Mouse (Mus musculus): Measurements from ENCODE around the gene Skil. TPM values are rescaled to one million over a fixed set of nuclear protein-coding genes. Genes with fewer than 3 reads are reported as not detected.

Gene Skil
- total and polyA plus RNA-seq, 2 experiments: 2.0 to 5.8 TPM

DNA sequence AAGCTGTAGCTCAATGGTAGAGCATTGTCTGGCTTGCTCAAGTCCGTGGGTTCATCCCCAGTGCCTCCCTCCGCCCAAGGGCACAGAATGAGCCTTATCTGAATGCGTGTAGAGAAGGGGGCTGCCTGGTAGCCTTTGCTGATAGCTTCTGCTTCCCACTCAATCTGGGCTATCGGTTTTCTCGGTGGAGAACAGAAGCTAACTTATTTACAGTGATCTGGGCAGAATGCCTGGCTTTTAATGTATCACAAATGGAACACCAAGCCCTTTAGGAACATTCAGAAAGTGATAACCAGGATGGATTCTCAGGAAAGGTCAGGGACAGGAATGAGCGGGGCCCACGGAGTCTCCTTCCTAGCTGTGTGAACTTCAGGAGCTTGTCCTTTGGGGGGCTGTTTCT, 53.7 kb downstream of the Skil start:
- Histone ChIP-seq H3K27ac (replicated peaks; ENCODE audit: insufficient read depth, low read depth, low read length) (no peak overlapping the region), H3K36me3 (ENCODE audit: control insufficient read depth, insufficient read depth, low read length) (no peaks in the 10 kb centered on the region), H3K4me3 (ENCODE audit: insufficient read depth, low read depth, low read length) (no peak overlapping the region), H3K79me2 (ENCODE audit: control insufficient read depth, insufficient read depth, low read length) (no peaks in the 10 kb centered on the region), H3K4me1 (ENCODE audit: control insufficient read depth, insufficient read depth, low read length) (no peaks in the 10 kb centered on the region; the same call in 1 of the 2 replicates), H3K9ac (ENCODE audit: low read depth, low read length) (no peak overlapping the region), H3K27me3 (ENCODE audit: control insufficient read depth, insufficient read depth, low read length) (peaks cover 7% of the 10 kb centered on the region; the same call in 1 of the 2 replicates)
- 73% methylated on average over 7 of the region's 7 CpGs for WGBS
- DNase-seq (ENCODE audit: extremely low read depth, low read depth, low spot score): no peak
- TF ChIP-seq POLR2A (IDR thresholded peaks at IDR 0.05; ENCODE audit: extremely low read depth, insufficient read depth, low read length) (no peak), CTCF (IDR thresholded peaks at IDR 0.05; ENCODE audit: low read depth, low read length) (no peak)

DNA sequence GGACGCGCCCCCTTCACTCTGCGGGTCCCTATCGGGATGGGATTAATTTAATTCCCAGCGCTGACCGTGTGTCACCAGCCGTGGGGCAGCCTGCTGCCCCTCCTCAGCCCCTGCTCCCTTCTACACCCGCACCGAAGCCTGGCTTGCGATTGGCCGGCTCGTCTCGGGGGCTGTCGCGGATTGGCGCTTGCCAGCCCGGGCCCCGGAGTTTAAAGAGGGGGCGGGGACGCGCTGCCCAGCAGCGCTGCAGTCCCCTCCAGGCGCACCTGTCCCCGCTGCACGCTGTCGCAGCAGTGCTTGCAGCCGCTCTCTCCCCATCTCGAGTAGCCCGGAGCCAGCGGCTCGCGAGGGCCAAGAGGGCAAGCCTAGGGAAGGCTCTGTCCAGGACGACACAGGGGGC, 54.8 kb downstream of the Skil start, which contains the start of gene Cldn11:
TSS of gene Cldn11 (plus strand) at position 215 of the 400 bp plus-strand sequence.
- Histone ChIP-seq H3K36me3 (ENCODE audit: control insufficient read depth, insufficient read depth, low read length) (no peaks in the 10 kb centered on the region), H3K9ac (ENCODE audit: low read depth, low read length) (no peak within 1 kb of the TSS), H3K79me2 (ENCODE audit: control insufficient read depth, insufficient read depth, low read length) (no peaks in the 10 kb centered on the region), H3K27ac (replicated peaks; ENCODE audit: insufficient read depth, low read depth, low read length) (no peak within 1 kb of the TSS), H3K27me3 (ENCODE audit: control insufficient read depth, insufficient read depth, low read length) (peaks cover 7% of the 10 kb centered on the region; the same call in 1 of the 2 replicates), H3K4me1 (ENCODE audit: control insufficient read depth, insufficient read depth, low read length) (no peaks in the 10 kb centered on the region; the same call in 1 of the 2 replicates), H3K4me3 (ENCODE audit: insufficient read depth, low read depth, low read length) (no peak within 1 kb of the TSS)
- 1% methylated on average over 33 of the region's 33 CpGs for whole genome bisulfite sequencing
- TF ChIP-seq CTCF (IDR thresholded peaks at IDR 0.05; ENCODE audit: low read depth, low read length): no peak
- TF ChIP-seq POLR2A (IDR thresholded peaks at IDR 0.05; ENCODE audit: extremely low read depth, insufficient read depth, low read length): no peak
- DNase-seq (ENCODE audit: extremely low read depth, low read depth, low spot score): no peak

DNA sequence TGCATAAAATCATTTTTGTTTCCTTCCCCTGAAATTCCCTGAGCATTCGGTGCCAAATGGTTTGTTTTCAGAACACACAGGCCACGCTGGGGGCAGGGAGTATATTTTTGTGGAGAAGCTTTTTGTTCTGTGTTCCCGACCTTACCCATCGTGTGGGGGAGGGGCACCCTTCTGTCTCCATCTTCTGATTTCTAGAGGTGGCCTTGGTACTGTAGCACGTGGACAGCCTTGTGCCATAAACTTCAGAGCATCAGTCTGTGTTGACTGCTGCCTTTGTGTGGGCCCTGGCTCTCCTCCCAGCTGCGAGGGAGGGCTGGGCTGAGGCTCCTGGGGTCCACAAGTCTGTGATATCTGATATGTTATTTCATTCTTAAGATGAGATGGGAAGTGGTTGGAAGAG, 57.2 kb downstream of the Skil start:
- Histone ChIP-seq H3K9ac (ENCODE audit: low read depth, low read length) (no peak overlapping the region), H3K27me3 (ENCODE audit: control insufficient read depth, insufficient read depth, low read length) (peaks cover 7% of the 10 kb centered on the region; the same call in 1 of the 2 replicates), H3K4me3 (ENCODE audit: insufficient read depth, low read depth, low read length) (no peak overlapping the region), H3K79me2 (ENCODE audit: control insufficient read depth, insufficient read depth, low read length) (no peaks in the 10 kb centered on the region), H3K4me1 (ENCODE audit: control insufficient read depth, insufficient read depth, low read length) (no peaks in the 10 kb centered on the region; the same call in 1 of the 2 replicates), H3K27ac (replicated peaks; ENCODE audit: insufficient read depth, low read depth, low read length) (no peak overlapping the region), H3K36me3 (ENCODE audit: control insufficient read depth, insufficient read depth, low read length) (no peaks in the 10 kb centered on the region)
- WGBS: 67% methylated on average over 6 of the region's 6 CpGs
- DNase-seq (ENCODE audit: extremely low read depth, low read depth, low spot score): no peak
- no peak for TF ChIP-seq CTCF (IDR thresholded peaks at IDR 0.05; ENCODE audit: low read depth, low read length)
- TF ChIP-seq POLR2A (IDR thresholded peaks at IDR 0.05; ENCODE audit: extremely low read depth, insufficient read depth, low read length): no peak

DNA sequence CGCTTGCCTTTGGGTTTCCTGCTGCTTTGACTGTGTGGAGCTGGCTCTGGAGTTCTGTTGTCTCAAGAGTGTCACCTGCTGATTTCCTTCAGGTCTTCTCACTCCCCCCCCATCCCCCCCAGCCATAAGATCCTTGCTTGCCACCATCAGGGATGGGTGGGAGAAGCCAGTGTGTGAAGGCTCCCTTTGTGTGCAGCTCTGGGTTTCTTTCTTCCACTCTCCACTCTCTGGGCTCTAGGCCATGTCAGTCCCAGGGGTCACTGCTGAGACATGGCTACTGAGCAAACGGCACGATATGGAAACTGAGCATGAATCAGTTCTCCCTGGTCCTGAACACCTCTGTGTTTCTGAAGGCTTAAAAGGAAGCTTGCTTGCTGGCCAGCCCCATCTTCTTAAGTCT, 61.3 kb downstream of the Skil start:
- no peak overlapping the region for H3K27ac ChIP-seq (replicated peaks; ENCODE audit: insufficient read depth, low read depth, low read length)

DNA sequence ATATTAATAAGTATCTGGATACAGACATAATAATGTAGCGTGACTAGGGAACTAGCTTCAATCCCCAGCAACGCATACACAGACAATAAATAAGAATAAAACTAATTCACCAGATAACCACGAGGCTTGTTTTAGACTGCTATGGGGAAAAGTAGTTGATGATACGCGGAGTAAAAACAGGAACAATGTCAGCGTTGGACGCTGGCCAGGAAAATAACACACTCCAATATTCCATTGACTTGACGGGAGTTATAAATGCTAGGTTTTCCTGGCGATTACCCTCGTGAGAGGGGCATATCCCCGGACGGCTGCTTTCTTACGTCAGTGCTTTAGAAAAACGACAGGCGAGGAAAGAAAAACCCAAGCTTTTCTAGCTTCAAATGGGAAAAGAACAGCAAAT, 62.9 kb downstream of the Skil start:
- TF ChIP-seq CTCF (IDR thresholded peaks at IDR 0.05; ENCODE audit: low read depth, low read length) (no peak), POLR2A (IDR thresholded peaks at IDR 0.05; ENCODE audit: extremely low read depth, insufficient read depth, low read length) (no peak)
- DNase-seq (ENCODE audit: extremely low read depth, low read depth, low spot score): no peak
- no peaks in the 10 kb centered on the region for H3K79me2 ChIP-seq (ENCODE audit: control insufficient read depth, insufficient read depth, low read length)
- no peak overlapping the region for H3K27ac ChIP-seq (replicated peaks; ENCODE audit: insufficient read depth, low read depth, low read length)
- H3K4me3 ChIP-seq (ENCODE audit: insufficient read depth, low read depth, low read length): no peak overlapping the region
- H3K27me3 ChIP-seq (ENCODE audit: control insufficient read depth, insufficient read depth, low read length): no peaks in the 10 kb centered on the region
- H3K9ac ChIP-seq (ENCODE audit: low read depth, low read length): no peak overlapping the region
- no peaks in the 10 kb centered on the region for H3K4me1 ChIP-seq (ENCODE audit: control insufficient read depth, insufficient read depth, low read length)
- 78% methylated on average over 15 of the region's 15 CpGs for WGBS
- no peaks in the 10 kb centered on the region for H3K36me3 ChIP-seq (ENCODE audit: control insufficient read depth, insufficient read depth, low read length)

More for the DNA sequence above, 61.3 kb downstream of the Skil start:
- H3K4me1 ChIP-seq (ENCODE audit: control insufficient read depth, insufficient read depth, low read length): no peaks in the 10 kb centered on the region
- no peak for DNase-seq (ENCODE audit: extremely low read depth, low read depth, low spot score)
- H3K27me3 ChIP-seq (ENCODE audit: control insufficient read depth, insufficient read depth, low read length): no peaks in the 10 kb centered on the region
- 63% methylated on average over 3 of the region's 3 CpGs for WGBS
- no peaks in the 10 kb centered on the region for H3K36me3 ChIP-seq (ENCODE audit: control insufficient read depth, insufficient read depth, low read length)
- no peak overlapping the region for H3K9ac ChIP-seq (ENCODE audit: low read depth, low read length)
- H3K4me3 ChIP-seq (ENCODE audit: insufficient read depth, low read depth, low read length): no peak overlapping the region
- no peak for TF ChIP-seq CTCF (IDR thresholded peaks at IDR 0.05; ENCODE audit: low read depth, low read length)
- TF ChIP-seq POLR2A (IDR thresholded peaks at IDR 0.05; ENCODE audit: extremely low read depth, insufficient read depth, low read length): no peak
- H3K79me2 ChIP-seq (ENCODE audit: control insufficient read depth, insufficient read depth, low read length): no peaks in the 10 kb centered on the region

DNA sequence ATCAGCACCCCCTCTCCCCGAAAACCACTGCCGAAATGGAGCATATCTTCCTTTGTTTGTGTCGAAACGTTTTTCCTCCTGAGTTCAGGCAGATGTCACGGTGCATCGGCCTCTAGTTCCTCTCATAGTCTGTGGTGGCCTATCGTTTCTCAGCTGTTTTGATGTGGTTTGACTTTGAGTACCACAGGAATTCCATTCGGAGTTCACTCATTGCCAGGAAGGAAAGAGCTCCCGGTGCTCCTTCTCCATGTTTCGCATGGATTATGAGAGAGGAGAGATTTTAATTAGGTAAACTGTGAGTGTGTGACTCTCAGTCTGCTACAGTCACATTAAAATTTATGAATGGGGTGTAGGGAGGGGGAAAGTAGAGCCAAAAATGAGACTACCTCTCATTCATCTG, 65.2 kb downstream of the Skil start:
- Histone ChIP-seq H3K4me3 (ENCODE audit: insufficient read depth, low read depth, low read length) (no peak overlapping the region), H3K36me3 (ENCODE audit: control insufficient read depth, insufficient read depth, low read length) (no peaks in the 10 kb centered on the region), H3K27ac (replicated peaks; ENCODE audit: insufficient read depth, low read depth, low read length) (no peak overlapping the region), H3K9ac (ENCODE audit: low read depth, low read length) (no peak overlapping the region), H3K4me1 (ENCODE audit: control insufficient read depth, insufficient read depth, low read length) (no peaks in the 10 kb centered on the region), H3K27me3 (ENCODE audit: control insufficient read depth, insufficient read depth, low read length) (no peaks in the 10 kb centered on the region), H3K79me2 (ENCODE audit: control insufficient read depth, insufficient read depth, low read length) (no peaks in the 10 kb centered on the region)
- 73% methylated on average over 10 of the region's 10 CpGs for WGBS
- TF ChIP-seq POLR2A (IDR thresholded peaks at IDR 0.05; ENCODE audit: extremely low read depth, insufficient read depth, low read length) (no peak), CTCF (IDR thresholded peaks at IDR 0.05; ENCODE audit: low read depth, low read length) (no peak)
- DNase-seq (ENCODE audit: extremely low read depth, low read depth, low spot score): no peak

Measured in liver, adult 2 months (tissue).